Mouse (Mus musculus): Measurements from ENCODE around the gene Usp7. TPM values are rescaled to one million over a fixed set of nuclear protein-coding genes. Genes with fewer than 3 reads are reported as not detected.

Gene Usp7
- total and polyA plus RNA-seq, 3 experiments = 94.2 to 425 (median 101) TPM

DNA sequence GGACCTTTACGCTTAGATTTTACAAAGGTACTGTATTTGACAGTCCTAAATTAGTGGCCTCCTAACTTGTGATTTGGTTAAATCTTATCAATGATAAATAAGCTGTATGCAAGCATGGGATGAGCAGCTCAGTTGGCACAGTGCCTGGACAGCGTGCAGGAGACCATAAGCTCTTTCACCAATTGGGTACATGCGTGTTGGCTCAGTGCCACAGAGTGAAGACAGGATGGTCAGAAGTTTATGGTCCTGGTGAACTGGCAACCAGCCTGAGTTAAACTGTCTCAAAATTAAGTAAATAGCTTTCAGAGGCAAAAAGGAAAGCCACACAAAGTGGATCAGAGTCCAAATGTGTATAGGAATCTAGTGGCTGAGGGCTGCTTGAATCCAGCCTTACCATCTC is 91.5 kb downstream of the Usp7 start:
- no peak overlapping the region for H3K9ac ChIP-seq (ENCODE audit: control insufficient read depth, low read depth, low read length, poor library complexity, severe bottlenecking)
- H3K4me3 ChIP-seq (ENCODE audit: control insufficient read depth in 1 of 2, insufficient read depth in 1 of 2, low read depth in 2 of 2, low read length in 2 of 2) = no peak overlapping the region
- no peak overlapping the region for H3K27ac ChIP-seq (ENCODE audit: control insufficient read depth, low read depth, low read length)
- DNase-seq (ENCODE audit: low read depth, low spot score) = no peak
- H3K79me2 ChIP-seq (ENCODE audit: control insufficient read depth, insufficient read depth, low read length, poor library complexity) = no peaks in the 10 kb centered on the region
- no peak for TF ChIP-seq NELFE (IDR thresholded peaks at IDR 0.05; ENCODE audit: low read depth, low read length)
- no peak for TF ChIP-seq USF2 (IDR thresholded peaks at IDR 0.05; ENCODE audit: borderline replicate concordance in 1 of 2, insufficient read depth in 1 of 2, low read depth in 1 of 2, low read length in 2 of 2)
- no peak for TF ChIP-seq MAFK (IDR thresholded peaks at IDR 0.05; ENCODE audit: borderline replicate concordance, low read depth, low read length)
- no peak for TF ChIP-seq EP300 (IDR thresholded peaks at IDR 0.05; ENCODE audit: low read depth in 1 of 2, low read length in 2 of 2)
- TF ChIP-seq TBP (IDR thresholded peaks at IDR 0.05; ENCODE audit: low read depth, low read length) = no peak
- no peak for TF ChIP-seq MXI1 (IDR thresholded peaks at IDR 0.05; ENCODE audit: low read depth, low read length)
- TF ChIP-seq USF1 (IDR thresholded peaks at IDR 0.05; ENCODE audit: low read depth, low read length) = no peak
- H3K27me3 ChIP-seq (ENCODE audit: control insufficient read depth in 1 of 2, insufficient read depth in 2 of 2, low read length in 2 of 2) = no peaks in the 10 kb centered on the region
- no peaks in the 10 kb centered on the region for H3K4me1 ChIP-seq (ENCODE audit: control insufficient read depth in 1 of 2, insufficient read depth in 2 of 2, low read length in 2 of 2)
- peaks cover 0 to 47% of the 10 kb centered on the region in 2 experiments; a peak in 2 of 4 replicates for H3K36me3 ChIP-seq (ENCODE audit: control insufficient read depth in 1 of 2, insufficient read depth in 2 of 2, low read length in 2 of 2)
- no peaks in the 10 kb centered on the region for H3K9me3 ChIP-seq (replicated peaks; ENCODE audit: insufficient read depth, low read length)

DNA sequence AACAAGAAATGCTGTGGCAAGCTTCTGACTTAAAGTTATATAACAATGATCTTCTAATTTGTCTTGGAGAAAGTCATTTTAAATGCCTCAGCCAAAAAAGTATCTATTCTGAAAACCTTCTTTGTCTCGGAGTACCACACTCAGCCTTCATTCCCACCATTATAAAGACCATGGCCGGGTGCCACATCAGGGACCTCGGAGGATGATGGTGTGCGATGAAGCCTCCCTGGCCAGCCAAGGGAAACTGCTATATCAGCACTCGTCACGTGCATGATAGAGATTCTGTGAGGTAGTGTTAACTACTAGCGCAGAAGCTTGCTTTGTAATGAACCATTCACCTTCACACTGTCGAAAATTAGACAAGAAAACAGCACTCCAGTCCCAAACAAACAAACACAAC is 92.6 kb downstream of the Usp7 start:
- no peak overlapping the region for H3K9ac ChIP-seq (ENCODE audit: control insufficient read depth, low read depth, low read length, poor library complexity, severe bottlenecking)
- TF ChIP-seq UBTF (IDR thresholded peaks at IDR 0.05; ENCODE audit: borderline replicate concordance, insufficient read depth, low read depth, low read length) (no peak), ZNF384 (IDR thresholded peaks at IDR 0.05; ENCODE audit: low read depth, low read length) (no peak), E2F4 (IDR thresholded peaks at IDR 0.05; ENCODE audit: borderline replicate concordance, low read depth, low read length) (no peak), MYC (IDR thresholded peaks at IDR 0.05; ENCODE audit: low read depth, low read length) (no peak), CHD1 (IDR thresholded peaks at IDR 0.05; ENCODE audit: low read depth, low read length) (no peak), USF1 (IDR thresholded peaks at IDR 0.05; ENCODE audit: low read depth, low read length) (no peak), KAT2A (conservative IDR thresholded peaks at IDR 0.05; ENCODE audit: low read depth, low read length) (no peak), TCF12 (IDR thresholded peaks at IDR 0.05; ENCODE audit: low read depth, low read length) (no peak), MXI1 (IDR thresholded peaks at IDR 0.05; ENCODE audit: low read depth, low read length) (no peak), MEF2A (IDR thresholded peaks at IDR 0.05; ENCODE audit: extremely low read depth, insufficient replicate concordance, low read depth, low read length, poor library complexity, severe bottlenecking) (no peak), HCFC1 (IDR thresholded peaks at IDR 0.05; ENCODE audit: low read depth, low read length) (no peak), RAD21 (IDR thresholded peaks at IDR 0.05; ENCODE audit: low read depth, low read length) (no peak)
- H3K27me3 ChIP-seq (ENCODE audit: control insufficient read depth in 1 of 2, insufficient read depth in 2 of 2, low read length in 2 of 2) = no peaks in the 10 kb centered on the region
- H3K79me2 ChIP-seq (ENCODE audit: control insufficient read depth, insufficient read depth, low read length, poor library complexity) = no peaks in the 10 kb centered on the region
- no peak for DNase-seq (ENCODE audit: low read depth, low spot score)
- H3K36me3 ChIP-seq (ENCODE audit: control insufficient read depth in 1 of 2, insufficient read depth in 2 of 2, low read length in 2 of 2) = peaks cover 0 to 44% of the 10 kb centered on the region in 2 experiments; a peak in 2 of 4 replicates
- H3K4me1 ChIP-seq (ENCODE audit: control insufficient read depth in 1 of 2, insufficient read depth in 2 of 2, low read length in 2 of 2) = no peaks in the 10 kb centered on the region
- no peak overlapping the region for H3K27ac ChIP-seq (ENCODE audit: control insufficient read depth, low read depth, low read length)
- H3K9me3 ChIP-seq (replicated peaks; ENCODE audit: insufficient read depth, low read length) = no peaks in the 10 kb centered on the region
- H3K4me3 ChIP-seq (ENCODE audit: control insufficient read depth in 1 of 2, insufficient read depth in 1 of 2, low read depth in 2 of 2, low read length in 2 of 2) = no peak overlapping the region

Measured in MEL (cell line).